Mouse (Mus musculus) limb, embryonic 14.5 days (tissue): ENCODE measurements at regions not wholly inside any gene's neighbourhood (a gene's known extent, or its start where the extent isn't known, plus 50 kb on each side); places are given as distances from the start of the nearest gene placed in this dataset.

ENCODE experiments used
- ATAC-seq: fragments of 200-750 bp; cut with Nextera tagmentation; 2 replicates; pipeline ENCODE4 v1.8.0; 2017; ENCODE audit warnings: low read depth, moderate number of reproducible peaks, moderate TSS enrichment; ENCODE audit not compliant: low FRiP score
- DNase-seq: peaks from one replicate; pipeline ENCODE4 v3.0.0-alpha.2; 2015; ENCODE audit warnings: low spot score
- H3K27ac ChIP-seq: fragments of 300-500 bp; sonication (generic); replicated peaks from 2 replicates; pipeline ENCODE4 v1.5.1; 2014; ENCODE audit warnings: low read depth, mild to moderate bottlenecking, low read length, moderate library complexity, mixed read lengths
- H3K27me3 ChIP-seq: fragments of 300-500 bp; sonication (generic); 2 replicates; pipeline ENCODE4 v1.6.1; 2014; ENCODE audit warnings: low read length, mixed read lengths; ENCODE audit not compliant: control insufficient read depth, insufficient read depth
- H3K36me3 ChIP-seq: fragments of 300-500 bp; sonication (generic); 2 replicates; pipeline ENCODE4 v1.6.1; 2014; ENCODE audit warnings: mild to moderate bottlenecking, low read length, moderate library complexity, mixed read lengths; ENCODE audit not compliant: control insufficient read depth, insufficient read depth
- H3K4me1 ChIP-seq: fragments of 300-500 bp; sonication (generic); 2 replicates; pipeline ENCODE4 v1.6.1; 2014; ENCODE audit warnings: antibody characterized with exemption, low read length, mixed read lengths; ENCODE audit not compliant: control insufficient read depth, insufficient read depth
- H3K4me2 ChIP-seq: fragments of 300-500 bp; sonication (generic); replicated peaks from 2 replicates; pipeline ENCODE4 v1.6.1; 2014; ENCODE audit warnings: low read depth, mild to moderate bottlenecking, low read length, moderate library complexity; ENCODE audit not compliant: severe bottlenecking
- H3K4me3 ChIP-seq: fragments of 300-500 bp; sonication (generic); replicated peaks from 2 replicates; pipeline ENCODE4 v1.5.1; 2014; ENCODE audit warnings: low read length
- H3K9ac ChIP-seq: fragments of 300-500 bp; sonication (generic); 2 replicates; pipeline ENCODE4 v1.6.1; 2014; ENCODE audit warnings: mild to moderate bottlenecking, low read depth, low read length, moderate library complexity; ENCODE audit not compliant: severe bottlenecking
- H3K9me3 ChIP-seq: fragments of 300-500 bp; sonication (generic); 2 replicates; pipeline ENCODE4 v1.6.1; 2016; ENCODE audit warnings: low read length; ENCODE audit not compliant: control insufficient read depth
- POLR2A ChIP-seq: fragments of 200-500 bp; IDR thresholded peaks from 2 replicates; pipeline ENCODE4 v1.8.0; 2012; ENCODE audit warnings: inconsistent platforms, mild to moderate bottlenecking, moderate library complexity, borderline replicate concordance; ENCODE audit not compliant: insufficient read depth, insufficient read length; ENCODE audit errors: extremely low read depth
- WGBS: fragments of 180-500 bp; shearing (Covaris S2); extraction: QIAGEN DNeasy Blood & Tissue Kit; methylation state at CpG from one replicate; pipeline ENCODE4 v1.1.7; 2014; 5-methylcytosine and 5-hydroxymethylcytosine counted together

GRCm38 (mm10) chr13:84056451-84056850, 165.6 kb upstream of the Tmem161b start:
- ATAC-seq (no peak), DNase-seq (no peak)
- Histone ChIP-seq H3K27me3 (no peaks in the 10 kb centered on the region), H3K4me2 (no peak overlapping the region), H3K9me3 (no peaks in the 10 kb centered on the region), H3K27ac (no peak overlapping the region), H3K4me1 (no peaks in the 10 kb centered on the region), H3K4me3 (no peak overlapping the region), H3K36me3 (no peaks in the 10 kb centered on the region), H3K9ac (no peak overlapping the region)
- no peak for TF ChIP-seq POLR2A
- WGBS, result 44% methylated on average over 3 of the region's 3 CpGs

GRCm38 (mm10) chr13:84056998-84057397, 165.1 kb upstream of the Tmem161b start:
- Histone ChIP-seq H3K27me3 (no peaks in the 10 kb centered on the region), H3K9me3 (no peaks in the 10 kb centered on the region), H3K4me1 (no peaks in the 10 kb centered on the region), H3K9ac (no peak overlapping the region), H3K4me2 (no peak overlapping the region), H3K4me3 (no peak overlapping the region), H3K36me3 (no peaks in the 10 kb centered on the region), H3K27ac (no peak overlapping the region)
- 46% methylated on average over 5 of the region's 5 CpGs for WGBS
- no peak for ATAC-seq
- no peak for TF ChIP-seq POLR2A
- DNase-seq, result no peak

- ATAC-seq (no peak), DNase-seq (no peak)
- Histone ChIP-seq H3K27ac (no peak overlapping the region), H3K9me3 (no peaks in the 10 kb centered on the region), H3K4me1 (no peaks in the 10 kb centered on the region), H3K9ac (no peak overlapping the region), H3K36me3 (no peaks in the 10 kb centered on the region), H3K4me3 (no peak overlapping the region), H3K27me3 (no peaks in the 10 kb centered on the region), H3K4me2 (no peak overlapping the region)
- TF ChIP-seq POLR2A, result no peak
Measured at GRCm38 (mm10) chr13:84057456-84057855, 164.6 kb upstream of the Tmem161b start.

GRCm38 (mm10) chr13:84058251-84058650, 163.8 kb upstream of the Tmem161b start:
- Histone ChIP-seq H3K9me3 (no peaks in the 10 kb centered on the region), H3K27ac (no peak overlapping the region), H3K4me2 (no peak overlapping the region), H3K9ac (no peak overlapping the region), H3K4me1 (no peaks in the 10 kb centered on the region), H3K27me3 (no peaks in the 10 kb centered on the region), H3K36me3 (no peaks in the 10 kb centered on the region), H3K4me3 (no peak overlapping the region)
- WGBS, result 56% methylated on average over 3 of the region's 3 CpGs
- TF ChIP-seq POLR2A, result no peak
- ATAC-seq (no peak), DNase-seq (no peak)

GRCm38 (mm10) chr13:84059031-84059651, 163.0 kb upstream of the Tmem161b start:
- no peaks in the 10 kb centered on the region for H3K36me3 ChIP-seq
- DNase-seq (no peak), ATAC-seq (no peak)
- TF ChIP-seq POLR2A, result no peak
- WGBS, result 11% methylated on average over 10 of the region's 10 CpGs
- H3K27ac ChIP-seq, result no peak overlapping the region
- no peak overlapping the region for H3K4me2 ChIP-seq
- no peaks in the 10 kb centered on the region for H3K4me1 ChIP-seq
- no peaks in the 10 kb centered on the region for H3K27me3 ChIP-seq
- H3K9me3 ChIP-seq, result no peaks in the 10 kb centered on the region
- H3K4me3 ChIP-seq, result no peak overlapping the region
- H3K9ac ChIP-seq, result no peak overlapping the region

- no peak overlapping the region for H3K4me2 ChIP-seq
- no peaks in the 10 kb centered on the region for H3K4me1 ChIP-seq
- H3K36me3 ChIP-seq, result no peaks in the 10 kb centered on the region
- H3K9me3 ChIP-seq, result no peaks in the 10 kb centered on the region
- DNase-seq (no peak), ATAC-seq (no peak)
- H3K27me3 ChIP-seq, result no peaks in the 10 kb centered on the region
- no peak for TF ChIP-seq POLR2A
- no peak overlapping the region for H3K27ac ChIP-seq
- no peak overlapping the region for H3K4me3 ChIP-seq
- WGBS, result 31% methylated on average over 5 of the region's 5 CpGs
- H3K9ac ChIP-seq, result no peak overlapping the region
Measured at GRCm38 (mm10) chr13:84059661-84060452, 162.2 kb upstream of the Tmem161b start.
